ENCODE assay signal across 8 mouse cellular contexts in genomic region chr9:50462494-50463204, GRCm38 (mm10). TPM values are rescaled to one million over a fixed set of nuclear protein-coding genes. Genes with fewer than 3 reads are reported as not detected.
A peak's percentile ranks its signal among the peaks of the same experiment; 100 is the strongest.
DNase-seq lines count a peak whose midpoint lies in the region; ATAC-seq and TF ChIP-seq lines count a peak whose summit lies in the region.

No protein-coding gene starts in this region.

- H3K4me2 ChIP-seq in heart, embryonic 16.5 days (ENCODE audit: low read depth, low read length), result peak overlapping the region; percentile 64
- peak overlapping the region; percentile 52 for H3K4me2 ChIP-seq in liver, embryonic 16.5 days (ENCODE audit: low read depth, low read length)
- H3K4me2 ChIP-seq in neural tube, embryonic 11.5 days (ENCODE audit: low read depth), result peak overlapping the region; percentile 13

- H3K4me1 ChIP-seq in E14TG2a.4 (replicated peaks; ENCODE audit: low read depth, low read length), result peaks cover 14% of the 10 kb centered on the region
- peaks cover 32% of the 10 kb centered on the region for H3K4me1 ChIP-seq in bone marrow macrophage, adult 2 months (ENCODE audit: control insufficient read depth, insufficient read depth, low read length)
- no peaks in the 10 kb centered on the region for H3K4me1 ChIP-seq in embryonic fibroblast, embryonic 13.5 days (ENCODE audit: control insufficient read depth, insufficient read depth, low read length)
- H3K4me1 ChIP-seq in heart, embryonic 16.5 days (ENCODE audit: control insufficient read depth, insufficient read depth, low read length), result peaks cover 4% of the 10 kb centered on the region
- peaks cover 7% of the 10 kb centered on the region for H3K4me1 ChIP-seq in liver, embryonic 16.5 days (ENCODE audit: control insufficient read depth, low read depth, low read length)
- no peaks in the 10 kb centered on the region for H3K4me1 ChIP-seq in neural tube, embryonic 11.5 days (ENCODE audit: control insufficient read depth, insufficient read depth, low read length)

- ATAC-seq in heart, embryonic 16.5 days (replicated peaks; ENCODE audit: extremely low read depth, insufficient read depth, low FRiP score), result 0 out of 2 replicates have a peak, but pooled peaks have one; percentile 23
- peak; percentile 11; the same call in 1 of the 2 replicates for ATAC-seq in liver, embryonic 16.5 days (ENCODE audit: low read depth)
- ATAC-seq in neural tube, embryonic 11.5 days (ENCODE audit: insufficient read depth, low FRiP score, low TSS enrichment), result no peak

- peak; percentile 94 for TF ChIP-seq CTCF in E14TG2a.4 (conservative IDR thresholded peaks at IDR 0.05; ENCODE audit: low read length)
- peak; percentile 49; the same call in 1 of the 2 replicates for TF ChIP-seq CTCF in bone marrow macrophage, adult 2 months (IDR thresholded peaks at IDR 0.05; ENCODE audit: low read depth, low read length)
- TF ChIP-seq CTCF in embryonic fibroblast, embryonic 13.5 days (IDR thresholded peaks at IDR 0.05; ENCODE audit: borderline replicate concordance, insufficient read depth, low read length), result peak; percentile 36; the same call in 1 of the 2 replicates

- TF ChIP-seq POLR2A in bone marrow macrophage, adult 2 months (IDR thresholded peaks at IDR 0.05; ENCODE audit: borderline replicate concordance, low read depth, low read length), result no peak
- TF ChIP-seq POLR2A in embryonic fibroblast, embryonic 13.5 days (IDR thresholded peaks at IDR 0.05; ENCODE audit: low read depth, low read length), result no peak

- peak; percentile 91 for DNase-seq in kidney, postnatal 10 days
- peak; percentile 75 for DNase-seq in neural tube, embryonic 11.5 days (ENCODE audit: low spot score)
- peak; percentile 60 for DNase-seq in testis, postnatal 14 days (ENCODE audit: low spot score)

- H3K36me3 ChIP-seq in E14TG2a.4 (ENCODE audit: insufficient read depth, low read length), result no peaks in the 10 kb centered on the region
- H3K36me3 ChIP-seq in heart, embryonic 16.5 days (ENCODE audit: control insufficient read depth, insufficient read depth), result no peaks in the 10 kb centered on the region
- H3K36me3 ChIP-seq in liver, embryonic 16.5 days (ENCODE audit: control insufficient read depth, insufficient read depth), result no peaks in the 10 kb centered on the region
- H3K36me3 ChIP-seq in neural tube, embryonic 11.5 days (ENCODE audit: control insufficient read depth, insufficient read depth, low read length), result no peaks in the 10 kb centered on the region

- H3K9ac ChIP-seq in heart, embryonic 16.5 days (ENCODE audit: low read length), result peak overlapping the region; percentile 72
- H3K9ac ChIP-seq in liver, embryonic 16.5 days (ENCODE audit: low read depth, low read length), result peak overlapping the region; percentile 40
- no peak overlapping the region for H3K9ac ChIP-seq in neural tube, embryonic 11.5 days (ENCODE audit: low read length)

- H3K9me3 ChIP-seq in E14TG2a.4 (ENCODE audit: low read length), result no peaks in the 10 kb centered on the region
- H3K9me3 ChIP-seq in heart, embryonic 16.5 days (replicated peaks; ENCODE audit: control insufficient read depth, low read length), result no peaks in the 10 kb centered on the region
- H3K9me3 ChIP-seq in liver, embryonic 16.5 days (replicated peaks; ENCODE audit: control insufficient read depth, low read length), result no peaks in the 10 kb centered on the region
- no peaks in the 10 kb centered on the region for H3K9me3 ChIP-seq in neural tube, embryonic 11.5 days (ENCODE audit: control insufficient read depth, low read length)

- H3K27me3 ChIP-seq in E14TG2a.4 (ENCODE audit: insufficient read depth, low read length), result peaks cover 6% of the 10 kb centered on the region; the same call in 1 of the 2 replicates
- no peaks in the 10 kb centered on the region for H3K27me3 ChIP-seq in heart, embryonic 16.5 days (ENCODE audit: control insufficient read depth, insufficient read depth, low read length)
- H3K27me3 ChIP-seq in liver, embryonic 16.5 days (ENCODE audit: control insufficient read depth, insufficient read depth, low read depth, low read length), result no peaks in the 10 kb centered on the region
- no peaks in the 10 kb centered on the region for H3K27me3 ChIP-seq in neural tube, embryonic 11.5 days (ENCODE audit: control insufficient read depth, insufficient read depth, low read length)

- peak overlapping the region; percentile 12 for H3K27ac ChIP-seq in bone marrow macrophage, adult 2 months (ENCODE audit: insufficient read depth, low read depth, low read length)
- no peak overlapping the region for H3K27ac ChIP-seq in embryonic fibroblast, embryonic 13.5 days (ENCODE audit: insufficient read depth, low read length)
- H3K27ac ChIP-seq in heart, embryonic 16.5 days (ENCODE audit: low read length), result no peak overlapping the region
- H3K27ac ChIP-seq in liver, embryonic 16.5 days (ENCODE audit: low read length), result peak overlapping the region; percentile 13; the same call in 1 of the 2 replicates
- no peak overlapping the region for H3K27ac ChIP-seq in neural tube, embryonic 11.5 days (ENCODE audit: low read depth, low read length)

- 36% methylated on average over 19 of the region's 19 CpGs for WGBS in heart, embryonic 16.5 days
- WGBS in liver, embryonic 16.5 days (ENCODE audit: insufficient replicate concordance), result 23% methylated on average over 19 of the region's 19 CpGs
- 43% methylated on average over 19 of the region's 19 CpGs for WGBS in neural tube, embryonic 11.5 days

- H3K4me3 ChIP-seq in E14TG2a.4 (replicated peaks; ENCODE audit: low read length), result 0 out of 2 replicates have a peak overlapping the region, but pooled peaks have one; percentile 23
- H3K4me3 ChIP-seq in bone marrow macrophage, adult 2 months (ENCODE audit: insufficient read depth, low read length), result no peak overlapping the region
- no peak overlapping the region for H3K4me3 ChIP-seq in embryonic fibroblast, embryonic 13.5 days (ENCODE audit: insufficient read depth, low read length)
- H3K4me3 ChIP-seq in heart, embryonic 16.5 days (ENCODE audit: low read length), result peak overlapping the region; percentile 37
- H3K4me3 ChIP-seq in liver, embryonic 16.5 days (ENCODE audit: low read depth, low read length), result peak overlapping the region; percentile 23
- no peak overlapping the region for H3K4me3 ChIP-seq in neural tube, embryonic 11.5 days (ENCODE audit: low read depth, low read length)

RNA-seq across cellular contexts. Expression of gene Plet1, which starts 31.7 kb away (rescaled TPM):
- not detected in 2 replicates for polyA plus RNA-seq in bone marrow macrophage, adult 2 months (2012; ENCODE audit: insufficient read depth, insufficient read length, missing spikeins)
- not detected in 2 replicates for polyA plus RNA-seq in embryonic fibroblast, embryonic 13.5 days (2011; ENCODE audit: insufficient read length, low read depth, missing spikeins)
- polyA plus RNA-seq in heart, embryonic 16.5 days (2015; fragmentation: Nextera tagmentation; extraction: Ambion mirVana), result 1.1 and 1.7 TPM in 2 replicates
- 0.27 and 0.51 TPM in 2 replicates for polyA plus RNA-seq in liver, embryonic 16.5 days (2015; fragmentation: Nextera tagmentation; extraction: Ambion mirVana)
- 0.49 and 0.51 TPM in 2 replicates for polyA plus RNA-seq in neural tube, embryonic 11.5 days (2014; fragmentation: Nextera tagmentation; extraction: Ambion mirVana)

Comparison
In these comparisons a context has a peak if more than half of its experiments do, and no peak if none do; other contexts are left out.
1. H3K4me3 ChIP-seq: peak in E14TG2a.4 (single experiment), heart, embryonic 16.5 days (single experiment) and liver, embryonic 16.5 days (single experiment); none in bone marrow macrophage, adult 2 months (single experiment), embryonic fibroblast, embryonic 13.5 days (single experiment) and neural tube, embryonic 11.5 days (single experiment).
2. CTCF ChIP-seq: peak in every context shown above with its lines; median percentile 94 in E14TG2a.4; 49 in bone marrow macrophage, adult 2 months; 36 in embryonic fibroblast, embryonic 13.5 days.
3. H3K27ac ChIP-seq: peak in bone marrow macrophage, adult 2 months (single experiment) and liver, embryonic 16.5 days (single experiment); none in embryonic fibroblast, embryonic 13.5 days (single experiment), heart, embryonic 16.5 days (single experiment) and neural tube, embryonic 11.5 days (single experiment).
4. H3K4me2 ChIP-seq: peak in every context shown above with its lines; median percentile 64 in heart, embryonic 16.5 days; 52 in liver, embryonic 16.5 days; 13 in neural tube, embryonic 11.5 days.
5. Peak in every context shown above with its lines, with median percentiles within 50 percentile points of each other: DNase-seq.